ENCODE assay signal across 13 mouse cellular contexts in the genomic region with DNA sequence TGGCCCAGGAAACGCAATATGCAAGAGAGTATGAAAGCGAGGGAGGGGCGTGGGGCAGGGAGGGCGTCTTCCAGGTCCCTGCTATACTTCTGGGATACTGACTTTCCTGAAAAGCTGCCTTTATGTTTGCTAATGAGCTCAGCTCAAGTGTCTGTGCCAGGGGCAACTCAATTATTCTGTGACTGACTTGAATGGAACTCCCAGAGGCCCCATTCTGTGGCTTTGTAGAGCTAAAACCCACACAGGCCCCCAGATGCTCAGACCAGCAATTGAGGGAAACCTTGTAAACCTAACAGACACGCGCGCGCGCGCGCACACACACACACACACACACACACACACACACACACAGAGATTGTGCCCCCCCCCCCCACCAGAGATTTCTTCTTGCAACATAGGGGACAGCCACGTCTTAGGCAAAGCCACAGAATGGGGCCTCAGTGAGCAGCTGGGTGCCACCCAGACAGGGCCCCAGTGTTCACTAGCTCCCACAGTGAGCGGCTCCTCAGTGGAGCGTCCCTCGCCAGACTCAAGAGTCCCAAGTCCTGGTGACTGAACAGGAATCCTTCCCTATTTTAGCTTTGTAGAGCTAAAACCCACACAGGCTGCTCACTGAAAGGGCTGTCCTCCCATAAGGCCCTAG. TPM values are rescaled to one million over a fixed set of nuclear protein-coding genes. Genes with fewer than 3 reads are reported as not detected.
DNase-seq lines count a peak whose midpoint lies in the region; ATAC-seq and TF ChIP-seq lines count a peak whose summit lies in the region.
"Had no signal": no experiment of that assay in that cellular context is flagged by ENCODE, and none has a peak within 500 bp of the region (broad histone marks: within the 10 kb centered on the region; RNA-seq: fewer than 3 reads in every experiment).

No protein-coding gene starts in this region.

- peaks cover 58% of the 10 kb centered on the region for H3K27me3 ChIP-seq in forebrain, embryonic 10.5 days (ENCODE audit: poor library complexity, severe bottlenecking)
- peaks cover 7% of the 10 kb centered on the region; the same call in 1 of the 2 replicates for H3K27me3 ChIP-seq in hindbrain, embryonic 16.5 days (replicated peaks; ENCODE audit: control insufficient read depth, insufficient read depth, low read length)
- H3K27me3 ChIP-seq in midbrain, postnatal 0 days (ENCODE audit: insufficient read depth, low read length): no peaks in the 10 kb centered on the region; the same call in 1 of the 2 replicates

- H3K27ac ChIP-seq in forebrain, embryonic 10.5 days: peak overlapping the region; percentile 83
- peak overlapping the region; percentile 9 for H3K27ac ChIP-seq in hindbrain, embryonic 16.5 days (ENCODE audit: low read depth, low read length)
- H3K27ac ChIP-seq in midbrain, postnatal 0 days (ENCODE audit: low read depth, low read length): no peak overlapping the region

- peak; percentile 92 for ATAC-seq in hindbrain, embryonic 16.5 days
- peak; percentile 80 for ATAC-seq in midbrain, postnatal 0 days (ENCODE audit: low FRiP score)
- no peak for ATAC-seq in cerebellum, adult (ENCODE audit: insufficient number of reproducible peaks, low FRiP score, low TSS enrichment)
- ATAC-seq in megakaryocyte-erythroid progenitor cell, adult 5-6 weeks (replicated peaks; ENCODE audit: low FRiP score, low TSS enrichment, poor library complexity, severe bottlenecking): no peak

- H3K9me3 ChIP-seq in forebrain, embryonic 10.5 days: no peaks in the 10 kb centered on the region
- no peaks in the 10 kb centered on the region for H3K9me3 ChIP-seq in hindbrain, embryonic 16.5 days (ENCODE audit: control insufficient read depth, low read length)
- H3K9me3 ChIP-seq in midbrain, postnatal 0 days (ENCODE audit: low read length): no peaks in the 10 kb centered on the region

- TF ChIP-seq CTCF in midbrain, postnatal 0 days (IDR thresholded peaks at IDR 0.05): no peak

- WGBS in forebrain, embryonic 10.5 days: 20% methylated on average over 15 of the region's 15 CpGs
- WGBS in hindbrain, embryonic 16.5 days: 24% methylated on average over 15 of the region's 15 CpGs
- 27% methylated on average over 8 of the region's 15 CpGs for WGBS in midbrain, postnatal 0 days

- H3K9ac ChIP-seq in hindbrain, embryonic 16.5 days (ENCODE audit: low read depth, low read length): 0 out of 2 replicates have a peak overlapping the region, but pooled peaks have one; percentile 13
- no peak overlapping the region for H3K9ac ChIP-seq in midbrain, postnatal 0 days (replicated peaks; ENCODE audit: low read length, poor library complexity, severe bottlenecking)

- H3K4me3 ChIP-seq in forebrain, embryonic 10.5 days: peak overlapping the region; percentile 37
- no peak overlapping the region for H3K4me3 ChIP-seq in hindbrain, embryonic 16.5 days (ENCODE audit: low read length)
- no peak overlapping the region for H3K4me3 ChIP-seq in midbrain, postnatal 0 days (ENCODE audit: low read depth, low read length)
- H3K4me3 ChIP-seq: myocyte had no signal

- H3K36me3 ChIP-seq in forebrain, embryonic 10.5 days (replicated peaks): no peaks in the 10 kb centered on the region
- no peaks in the 10 kb centered on the region for H3K36me3 ChIP-seq in hindbrain, embryonic 16.5 days (ENCODE audit: control insufficient read depth, insufficient read depth, low read length)
- no peaks in the 10 kb centered on the region for H3K36me3 ChIP-seq in midbrain, postnatal 0 days (ENCODE audit: insufficient read depth, low read length)

- H3K4me1 ChIP-seq in forebrain, embryonic 10.5 days: peaks cover 36% of the 10 kb centered on the region
- peaks cover 7% of the 10 kb centered on the region for H3K4me1 ChIP-seq in hindbrain, embryonic 16.5 days (ENCODE audit: control insufficient read depth, insufficient read depth, low read depth, low read length)
- H3K4me1 ChIP-seq in midbrain, postnatal 0 days (ENCODE audit: insufficient read depth, low read length): no peaks in the 10 kb centered on the region

- H3K4me2 ChIP-seq in hindbrain, embryonic 16.5 days (ENCODE audit: low read length): peak overlapping the region; percentile 26; the same call in 1 of the 2 replicates
- H3K4me2 ChIP-seq in midbrain, postnatal 0 days (ENCODE audit: low read depth, low read length, poor library complexity, severe bottlenecking): 0 out of 2 replicates have a peak overlapping the region, but pooled peaks have one; percentile 2

- peak; percentile 18 for DNase-seq in brain, embryonic 18.5 days (ENCODE audit: low read depth, low spot score)
- peak; percentile 65 for DNase-seq in forebrain, embryonic 10.5 days (ENCODE audit: extremely low spot score, low spot score)
- peak; percentile 83 for DNase-seq in midbrain, postnatal 0 days (ENCODE audit: low spot score)
- DNase-seq in gastrocnemius, adult 18-20 months (ENCODE audit: low spot score): no peak
- DNase-seq in adrenal gland, postnatal 25 days: no peak
- DNase-seq: cerebellum, postnatal 25 days; gastrocnemius, postnatal 36 days; lung, adult 18-20 months; thymus, postnatal 25 days had no signal

RNA-seq across cellular contexts. Expression of a gene that starts 36.1 kb away (rescaled TPM):
- 110 and 113 TPM in 2 replicates for polyA plus RNA-seq in forebrain, embryonic 10.5 days (2016; fragmentation: Nextera tagmentation; extraction: Ambion mirVana)
- 76.3 and 82.0 TPM in 2 replicates for polyA plus RNA-seq in hindbrain, embryonic 16.5 days (2015; fragmentation: Nextera tagmentation; extraction: Ambion mirVana)
- 40.8 and 61.8 TPM in 2 replicates for total RNA-seq in midbrain, postnatal 0 days (2014; rRNA removed)
- 71.9 and 77.0 TPM in 2 replicates for polyA plus RNA-seq in midbrain, postnatal 0 days (2015; fragmentation: Nextera tagmentation; extraction: Ambion mirVana)
- 10 to 100 TPM; 42.0 to 49.6 TPM for total RNA-seq in gastrocnemius, adult 18-20 months (2021)
- total RNA-seq in adrenal gland, postnatal 25 days (2021): 95.5 and 111 TPM in 2 replicates
- 95.7 and 110 TPM in 2 replicates for total RNA-seq in megakaryocyte-erythroid progenitor cell, adult 5-6 weeks (2014; fragmentation: Nextera tagmentation)
- total RNA-seq in megakaryocyte-erythroid progenitor cell, adult 5-6 weeks (2017): 92.5 and 102 TPM in 2 replicates

RNA-seq across cellular contexts. Expression of a gene that starts 38.8 kb away (rescaled TPM):
- 4.2 and 4.3 TPM in 2 replicates for polyA plus RNA-seq in forebrain, embryonic 10.5 days (2016; fragmentation: Nextera tagmentation; extraction: Ambion mirVana)
- 3.5 and 4.3 TPM in 2 replicates for polyA plus RNA-seq in hindbrain, embryonic 16.5 days (2015; fragmentation: Nextera tagmentation; extraction: Ambion mirVana)
- 6.7 TPM in 2 replicates for total RNA-seq in midbrain, postnatal 0 days (2014; rRNA removed)
- polyA plus RNA-seq in midbrain, postnatal 0 days (2015; fragmentation: Nextera tagmentation; extraction: Ambion mirVana): 6.2 and 6.3 TPM in 2 replicates
- under 1 TPM; 0.17 to 0.30 TPM for total RNA-seq in gastrocnemius, adult 18-20 months (2021)
- 0.82 and 2.0 TPM in 2 replicates for total RNA-seq in adrenal gland, postnatal 25 days (2021)
- not detected in 2 replicates for total RNA-seq in megakaryocyte-erythroid progenitor cell, adult 5-6 weeks (2014; fragmentation: Nextera tagmentation)
- not detected in 2 replicates for total RNA-seq in megakaryocyte-erythroid progenitor cell, adult 5-6 weeks (2017)
- polyA plus RNA-seq: myocyte had no signal

Comparison
In these comparisons a context has a peak if more than half of its experiments do, and no peak if none do; other contexts are left out.
1. DNase-seq: peak in brain, embryonic 18.5 days (single experiment), forebrain, embryonic 10.5 days (single experiment) and midbrain, postnatal 0 days (single experiment); none in gastrocnemius, adult 18-20 months (single experiment) and adrenal gland, postnatal 25 days (single experiment).
2. ATAC-seq: peak in hindbrain, embryonic 16.5 days (single experiment) and midbrain, postnatal 0 days (single experiment); none in cerebellum, adult (single experiment) and megakaryocyte-erythroid progenitor cell, adult 5-6 weeks (single experiment).